Mouse (Mus musculus): ENCODE results near the gene Bckdha. TPM values are rescaled to one million over a fixed set of nuclear protein-coding genes. Genes with fewer than 3 reads are reported as not detected.

The Bckdha gene
- polyA plus RNA-seq, 2 experiments = 17.3 to 20.1 TPM

- Histone ChIP-seq H3K36me3 (replicated peaks; ENCODE audit: control insufficient read depth, insufficient read depth, low read depth) (no peaks in the 10 kb centered on the region), H3K27ac (no peak overlapping the region), H3K4me3 (ENCODE audit: insufficient read depth in 1 of 2, low read depth in 2 of 2, low read length in 2 of 2) (no peak overlapping the region), H3K4me2 (ENCODE audit: low read depth) (no peak overlapping the region), H3K9ac (replicated peaks) (no peak overlapping the region), H3K4me1 (replicated peaks; ENCODE audit: control insufficient read depth in 2 of 2, insufficient read depth in 2 of 2, low read length in 1 of 2) (peaks cover 5 to 10% of the 10 kb centered on the region in 2 experiments; a peak in 3 of 4 replicates), H3K9me3 (ENCODE audit: control insufficient read depth, low read length) (no peaks in the 10 kb centered on the region), H3K27me3 (ENCODE audit: control insufficient read depth, insufficient read depth, low read length) (no peaks in the 10 kb centered on the region)
- TF ChIP-seq CTCF (IDR thresholded peaks at IDR 0.05; ENCODE audit: low read depth) (no peak), EP300 (IDR thresholded peaks at IDR 0.05; ENCODE audit: low read depth) (no peak)
- no peak for ATAC-seq (ENCODE audit: insufficient read depth)
- 54% methylated on average over 21 of the region's 21 CpGs for WGBS (ENCODE audit: insufficient replicate concordance)
- no peak for DNase-seq (ENCODE audit: low read depth in 3 of 3, low spot score in 3 of 3)
These were observed 43.7 kb downstream of the Bckdha start for GRCm38 (mm10) chr7:25614831-25615705.

- Histone ChIP-seq H3K4me2 (ENCODE audit: low read depth) (no peak overlapping the region), H3K9ac (replicated peaks) (no peak overlapping the region), H3K36me3 (replicated peaks; ENCODE audit: control insufficient read depth, insufficient read depth, low read depth) (no peaks in the 10 kb centered on the region), H3K4me1 (replicated peaks; ENCODE audit: control insufficient read depth in 2 of 2, insufficient read depth in 2 of 2, low read length in 1 of 2) (peaks cover 0 to 4% of the 10 kb centered on the region in 2 experiments; a peak in 1 of 4 replicates), H3K4me3 (ENCODE audit: insufficient read depth in 1 of 2, low read depth in 2 of 2, low read length in 2 of 2) (no peak overlapping the region), H3K27me3 (ENCODE audit: control insufficient read depth, insufficient read depth, low read length) (no peaks in the 10 kb centered on the region), H3K9me3 (ENCODE audit: control insufficient read depth, low read length) (no peaks in the 10 kb centered on the region), H3K27ac (no peak overlapping the region)
- ATAC-seq (ENCODE audit: insufficient read depth) (no peak), DNase-seq (ENCODE audit: low read depth in 3 of 3, low spot score in 3 of 3) (no peak)
- TF ChIP-seq EP300 (IDR thresholded peaks at IDR 0.05; ENCODE audit: low read depth) (no peak), CTCF (IDR thresholded peaks at IDR 0.05; ENCODE audit: low read depth) (no peak)
- WGBS (ENCODE audit: insufficient replicate concordance) = 70% methylated on average over 5 of the region's 5 CpGs
These were observed 44.7 kb downstream of the Bckdha start for GRCm38 (mm10) chr7:25614086-25614485.

- DNase-seq (ENCODE audit: low read depth in 3 of 3, low spot score in 3 of 3) (no peak), ATAC-seq (ENCODE audit: insufficient read depth) (no peak)
- Histone ChIP-seq H3K9me3 (ENCODE audit: control insufficient read depth, low read length) (no peaks in the 10 kb centered on the region), H3K4me1 (replicated peaks; ENCODE audit: control insufficient read depth in 2 of 2, insufficient read depth in 2 of 2, low read length in 1 of 2) (peaks cover 0 to 2% of the 10 kb centered on the region in 2 experiments; a peak in 1 of 4 replicates), H3K36me3 (replicated peaks; ENCODE audit: control insufficient read depth, insufficient read depth, low read depth) (no peaks in the 10 kb centered on the region), H3K27ac (no peak overlapping the region), H3K9ac (replicated peaks) (no peak overlapping the region), H3K27me3 (ENCODE audit: control insufficient read depth, insufficient read depth, low read length) (no peaks in the 10 kb centered on the region), H3K4me3 (ENCODE audit: insufficient read depth in 1 of 2, low read depth in 2 of 2, low read length in 2 of 2) (no peak overlapping the region), H3K4me2 (ENCODE audit: low read depth) (no peak overlapping the region)
- 54% methylated on average over 7 of the region's 7 CpGs for WGBS (ENCODE audit: insufficient replicate concordance)
- TF ChIP-seq EP300 (IDR thresholded peaks at IDR 0.05; ENCODE audit: low read depth) = no peak
- TF ChIP-seq CTCF (IDR thresholded peaks at IDR 0.05; ENCODE audit: low read depth) = no peak
These were observed 47.3 kb downstream of the Bckdha start for GRCm38 (mm10) chr7:25611501-25611900.

GRCm38 (mm10) chr7:25610056-25610455 is 48.7 kb downstream of the Bckdha start:
- H3K9ac ChIP-seq (replicated peaks) = no peak overlapping the region
- WGBS (ENCODE audit: insufficient replicate concordance) = 20% methylated on average over 6 of the region's 6 CpGs
- no peaks in the 10 kb centered on the region for H3K36me3 ChIP-seq (replicated peaks; ENCODE audit: control insufficient read depth, insufficient read depth, low read depth)
- no peak overlapping the region for H3K27ac ChIP-seq
- no peaks in the 10 kb centered on the region for H3K9me3 ChIP-seq (ENCODE audit: control insufficient read depth, low read length)
- H3K27me3 ChIP-seq (ENCODE audit: control insufficient read depth, insufficient read depth, low read length) = no peaks in the 10 kb centered on the region
- no peak for TF ChIP-seq CTCF (IDR thresholded peaks at IDR 0.05; ENCODE audit: low read depth)
- TF ChIP-seq EP300 (IDR thresholded peaks at IDR 0.05; ENCODE audit: low read depth) = no peak
- DNase-seq (ENCODE audit: low read depth in 3 of 3, low spot score in 3 of 3) (no peak), ATAC-seq (ENCODE audit: insufficient read depth) (no peak)
- H3K4me1 ChIP-seq (replicated peaks; ENCODE audit: control insufficient read depth in 2 of 2, insufficient read depth in 2 of 2, low read length in 1 of 2) = peaks cover 0 to 2% of the 10 kb centered on the region in 2 experiments; a peak in 1 of 4 replicates
- H3K4me2 ChIP-seq (ENCODE audit: low read depth) = no peak overlapping the region
- H3K4me3 ChIP-seq (ENCODE audit: insufficient read depth in 1 of 2, low read depth in 2 of 2, low read length in 2 of 2) = no peak overlapping the region

GRCm38 (mm10) chr7:25607196-25607595 is 51.6 kb downstream of the Bckdha start:
- DNase-seq (ENCODE audit: low read depth in 3 of 3, low spot score in 3 of 3) (no peak), ATAC-seq (ENCODE audit: insufficient read depth) (no peak)
- H3K27ac ChIP-seq = no peak overlapping the region
- H3K27me3 ChIP-seq (ENCODE audit: control insufficient read depth, insufficient read depth, low read length) = no peaks in the 10 kb centered on the region
- peaks cover 0 to 2% of the 10 kb centered on the region in 2 experiments; a peak in 1 of 4 replicates for H3K4me1 ChIP-seq (replicated peaks; ENCODE audit: control insufficient read depth in 2 of 2, insufficient read depth in 2 of 2, low read length in 1 of 2)
- H3K9me3 ChIP-seq (ENCODE audit: control insufficient read depth, low read length) = no peaks in the 10 kb centered on the region
- H3K4me3 ChIP-seq (ENCODE audit: insufficient read depth in 1 of 2, low read depth in 2 of 2, low read length in 2 of 2) = no peak overlapping the region
- H3K4me2 ChIP-seq (ENCODE audit: low read depth) = no peak overlapping the region
- 37% methylated on average over 2 of the region's 2 CpGs for WGBS (ENCODE audit: insufficient replicate concordance)
- no peak overlapping the region for H3K9ac ChIP-seq (replicated peaks)
- H3K36me3 ChIP-seq (replicated peaks; ENCODE audit: control insufficient read depth, insufficient read depth, low read depth) = no peaks in the 10 kb centered on the region
- TF ChIP-seq CTCF (IDR thresholded peaks at IDR 0.05; ENCODE audit: low read depth) = no peak
- TF ChIP-seq EP300 (IDR thresholded peaks at IDR 0.05; ENCODE audit: low read depth) = no peak

Measured in liver, embryonic 14.5 days (tissue).